10 mouse cellular contexts compared by ENCODE assay signal in genomic region chr11:57646416-57646815, GRCm38 (mm10). TPM values are rescaled to one million over a fixed set of nuclear protein-coding genes. Genes with fewer than 3 reads are reported as not detected.
A peak's percentile ranks its signal among the peaks of the same experiment; 100 is the strongest.
DNase-seq lines count a peak whose midpoint lies in the region; ATAC-seq and TF ChIP-seq lines count a peak whose summit lies in the region.
"Had no signal": no experiment of that assay in that cellular context is flagged by ENCODE, and none has a peak within 500 bp of the region (broad histone marks: within the 10 kb centered on the region; RNA-seq: fewer than 3 reads in every experiment).

No protein-coding gene starts in this region.

- peaks cover 23% of the 10 kb centered on the region for H3K79me2 ChIP-seq in MEL (ENCODE audit: control insufficient read depth, insufficient read depth, low read length, poor library complexity)

- H3K4me3 ChIP-seq in heart, embryonic 14.5 days (ENCODE audit: control insufficient read depth in 1 of 2, insufficient read depth in 1 of 2, low read depth in 1 of 2, low read length in 2 of 2), result peak overlapping the region in 1 of 2 experiments; percentile 1; a peak in 2 of 4 replicates
- peak overlapping the region; percentile 9 to 83; a peak in 2 of 4 replicates for H3K4me3 ChIP-seq in MEL (ENCODE audit: control insufficient read depth in 1 of 2, insufficient read depth in 1 of 2, low read depth in 2 of 2, low read length in 2 of 2)
- no peak overlapping the region for H3K4me3 ChIP-seq in heart, postnatal 0 days (ENCODE audit: low read depth, low read length)
- H3K4me3 ChIP-seq in midbrain, embryonic 11.5 days (ENCODE audit: low read depth, low read length), result peak overlapping the region; percentile 74

- H3K27ac ChIP-seq in heart, embryonic 14.5 days (replicated peaks in 1 of 2; ENCODE audit: control insufficient read depth in 1 of 2, insufficient read depth in 1 of 2, low read depth in 2 of 2, low read length in 2 of 2), result no peak overlapping the region
- no peak overlapping the region for H3K27ac ChIP-seq in MEL (ENCODE audit: control insufficient read depth, low read depth, low read length)
- no peak overlapping the region for H3K27ac ChIP-seq in heart, postnatal 0 days (ENCODE audit: low read depth)
- H3K27ac ChIP-seq in midbrain, embryonic 11.5 days (ENCODE audit: low read depth, low read length), result no peak overlapping the region
- H3K27ac ChIP-seq: left cerebral cortex, adult 2 months had no signal

- 25% methylated on average over 1 of the region's 1 CpGs for WGBS in heart, embryonic 14.5 days
- WGBS in heart, postnatal 0 days, result 36% methylated on average over 1 of the region's 1 CpGs
- WGBS in midbrain, embryonic 11.5 days, result 32% methylated on average over 1 of the region's 1 CpGs

- no peak for ATAC-seq in heart, embryonic 14.5 days (ENCODE audit: insufficient number of reproducible peaks, insufficient read depth, low FRiP score, low read depth)
- no peak for ATAC-seq in heart, postnatal 0 days (ENCODE audit: insufficient read depth, low read depth)
- no peak for ATAC-seq in midbrain, embryonic 11.5 days (ENCODE audit: low FRiP score)
- ATAC-seq in erythroid progenitor cell, adult 5-6 weeks (replicated peaks; ENCODE audit: low FRiP score, poor library complexity, severe bottlenecking), result no peak

- intact Hi-C loops in heart, postnatal 14 days (cut with DNase I), result loop anchor here (10.0 kb wide), 1 partner anchor 48 kb away; no protein-coding TSS in a partner anchor
- intact Hi-C loops in gastrocnemius, postnatal 14 days (cut with DNase I; ENCODE audit: low total_unique reads), result no loop called here

- H3K4me2 ChIP-seq in heart, embryonic 14.5 days (ENCODE audit: low read length), result peak overlapping the region; percentile 93
- H3K4me2 ChIP-seq in heart, postnatal 0 days (ENCODE audit: low read depth, low read length), result peak overlapping the region; percentile 95; the same call in 1 of the 2 replicates
- peak overlapping the region; percentile 99 for H3K4me2 ChIP-seq in midbrain, embryonic 11.5 days

- peaks cover 6 to 14% of the 10 kb centered on the region in 2 experiments for H3K4me1 ChIP-seq in heart, embryonic 14.5 days (ENCODE audit: control insufficient read depth in 2 of 2, insufficient read depth in 2 of 2, low read length in 2 of 2)
- peaks cover 15 to 46% of the 10 kb centered on the region in 2 experiments for H3K4me1 ChIP-seq in MEL (ENCODE audit: control insufficient read depth in 1 of 2, insufficient read depth in 2 of 2, low read length in 2 of 2)
- H3K4me1 ChIP-seq in heart, postnatal 0 days (ENCODE audit: control insufficient read depth, insufficient read depth), result peaks cover 5% of the 10 kb centered on the region; the same call in 1 of the 2 replicates
- H3K4me1 ChIP-seq in midbrain, embryonic 11.5 days (ENCODE audit: control insufficient read depth, insufficient read depth, low read length), result peaks cover 22% of the 10 kb centered on the region

- DNase-seq in heart, postnatal 14 days, result no peak
- no peak for DNase-seq in MEL (ENCODE audit: low read depth, low spot score)
- no peak for DNase-seq in heart, postnatal 0 days (ENCODE audit: low spot score)
- no peak for DNase-seq in midbrain, embryonic 11.5 days (ENCODE audit: low spot score, missing footprints)
- no peak for DNase-seq in gastrocnemius, adult 8-10 months (ENCODE audit: low spot score in 2 of 2)
- DNase-seq in gastrocnemius, postnatal 14 days, result no peak
- DNase-seq: cerebellum, adult 11-12 months had no signal

- H3K9ac ChIP-seq in heart, embryonic 14.5 days (ENCODE audit: low read length), result no peak overlapping the region; the same call in 1 of the 2 replicates
- H3K9ac ChIP-seq in MEL (ENCODE audit: control insufficient read depth, low read depth, low read length, poor library complexity, severe bottlenecking), result no peak overlapping the region
- H3K9ac ChIP-seq in heart, postnatal 0 days (replicated peaks; ENCODE audit: low read depth, low read length), result no peak overlapping the region
- H3K9ac ChIP-seq in midbrain, embryonic 11.5 days (ENCODE audit: low read length), result peak overlapping the region; percentile 36; the same call in 1 of the 2 replicates

- no peak for TF ChIP-seq POLR2A in MEL (IDR thresholded peaks at IDR 0.05; ENCODE audit: control insufficient read depth in 1 of 2, insufficient read depth in 1 of 2, low read depth in 1 of 2, low read length in 2 of 2, poor library complexity in 1 of 2)

- TF ChIP-seq RAD21 in MEL (IDR thresholded peaks at IDR 0.05; ENCODE audit: low read depth, low read length), result no peak

- H3K36me3 ChIP-seq in heart, embryonic 14.5 days (ENCODE audit: control insufficient read depth, insufficient read depth, low read length), result no peaks in the 10 kb centered on the region
- H3K36me3 ChIP-seq in MEL (ENCODE audit: control insufficient read depth in 1 of 2, insufficient read depth in 2 of 2, low read length in 2 of 2), result peaks cover 0 to 35% of the 10 kb centered on the region in 2 experiments; a peak in 2 of 4 replicates
- H3K36me3 ChIP-seq in heart, postnatal 0 days (replicated peaks; ENCODE audit: control insufficient read depth, insufficient read depth, low read length), result no peaks in the 10 kb centered on the region
- no peaks in the 10 kb centered on the region for H3K36me3 ChIP-seq in midbrain, embryonic 11.5 days (ENCODE audit: control insufficient read depth, insufficient read depth, low read length)

- no peak for TF ChIP-seq EP300 in MEL (IDR thresholded peaks at IDR 0.05; ENCODE audit: low read depth in 1 of 2, low read length in 2 of 2)
- no peak for TF ChIP-seq EP300 in heart, postnatal 0 days (IDR thresholded peaks at IDR 0.05; ENCODE audit: low read depth)

- H3K27me3 ChIP-seq in heart, embryonic 14.5 days (ENCODE audit: control insufficient read depth, insufficient read depth, low read length), result no peaks in the 10 kb centered on the region
- H3K27me3 ChIP-seq in MEL (ENCODE audit: control insufficient read depth in 1 of 2, insufficient read depth in 2 of 2, low read length in 2 of 2), result no peaks in the 10 kb centered on the region
- no peaks in the 10 kb centered on the region for H3K27me3 ChIP-seq in heart, postnatal 0 days (ENCODE audit: control insufficient read depth, insufficient read depth, low read length)
- H3K27me3 ChIP-seq in midbrain, embryonic 11.5 days (ENCODE audit: control insufficient read depth, insufficient read depth, low read length), result no peaks in the 10 kb centered on the region; the same call in 1 of the 2 replicates

- no peak for TF ChIP-seq CTCF in MEL (IDR thresholded peaks at IDR 0.05 in 2 of 3, conservative IDR thresholded peaks at IDR 0.05 in 1 of 3; ENCODE audit: control insufficient read depth in 1 of 3, insufficient read depth in 1 of 3, low read depth in 2 of 3, low read length in 3 of 3, poor library complexity in 1 of 3, severe bottlenecking in 1 of 3)
- TF ChIP-seq CTCF in heart, postnatal 0 days (IDR thresholded peaks at IDR 0.05; ENCODE audit: low read depth), result no peak

- H3K9me3 ChIP-seq in heart, embryonic 14.5 days (ENCODE audit: control insufficient read depth, low read length), result no peaks in the 10 kb centered on the region
- H3K9me3 ChIP-seq in MEL (replicated peaks; ENCODE audit: insufficient read depth, low read length), result no peaks in the 10 kb centered on the region
- no peaks in the 10 kb centered on the region for H3K9me3 ChIP-seq in heart, postnatal 0 days (replicated peaks; ENCODE audit: control insufficient read depth, low read length)
- no peaks in the 10 kb centered on the region for H3K9me3 ChIP-seq in midbrain, embryonic 11.5 days (ENCODE audit: control insufficient read depth, low read length)

TF ChIP-seq in MEL, 35 proteins besides CTCF, POLR2A, EP300 and RAD21:
- TF ChIP-seq ELF1 (IDR thresholded peaks at IDR 0.05; ENCODE audit: low read depth, low read length), result no peak
- no peak for TF ChIP-seq ZC3H11A (IDR thresholded peaks at IDR 0.05; ENCODE audit: low read depth, low read length)
- TF ChIP-seq KAT2A (conservative IDR thresholded peaks at IDR 0.05; ENCODE audit: low read depth, low read length), result no peak
- no peak for TF ChIP-seq HCFC1 (IDR thresholded peaks at IDR 0.05; ENCODE audit: low read depth, low read length)
- no peak for TF ChIP-seq ZNF384 (IDR thresholded peaks at IDR 0.05; ENCODE audit: low read depth, low read length)
- no peak for TF ChIP-seq CHD1 (IDR thresholded peaks at IDR 0.05; ENCODE audit: low read depth, low read length)
- no peak for TF ChIP-seq JUND (IDR thresholded peaks at IDR 0.05; ENCODE audit: low read depth, low read length)
- no peak for TF ChIP-seq RCOR1 (IDR thresholded peaks at IDR 0.05; ENCODE audit: low read depth, low read length)
- no peak for TF ChIP-seq GATA1 (IDR thresholded peaks at IDR 0.05; ENCODE audit: low read depth, low read length)
- TF ChIP-seq NRF1 (IDR thresholded peaks at IDR 0.05; ENCODE audit: insufficient read depth, low read depth, low read length, poor library complexity, severe bottlenecking), result no peak
- no peak for TF ChIP-seq USF1 (IDR thresholded peaks at IDR 0.05; ENCODE audit: low read depth, low read length)
- no peak for TF ChIP-seq NELFE (IDR thresholded peaks at IDR 0.05; ENCODE audit: low read depth, low read length)
- TF ChIP-seq ZKSCAN1 (IDR thresholded peaks at IDR 0.05; ENCODE audit: low read depth, low read length), result no peak
- TF ChIP-seq TAL1 (IDR thresholded peaks at IDR 0.05; ENCODE audit: low read length), result no peak
- TF ChIP-seq BHLHE40 (IDR thresholded peaks at IDR 0.05; ENCODE audit: borderline replicate concordance, low read depth, low read length), result no peak
- TF ChIP-seq SIN3A (IDR thresholded peaks at IDR 0.05; ENCODE audit: low read length), result no peak

RNA-seq across cellular contexts. Expression of gene Galnt10, which starts 1.2 kb away (rescaled TPM):
- 6.3 and 6.6 TPM in 2 replicates for polyA plus RNA-seq in heart, embryonic 14.5 days (2014; fragmentation: Nextera tagmentation; extraction: Ambion mirVana)
- total RNA-seq in heart, postnatal 14 days (2021), result 10 to 100 TPM; 11.1 to 12.8 TPM
- total RNA-seq in MEL (2012; rRNA removed), result 23.5 and 27.4 TPM in 2 replicates
- polyA plus RNA-seq in MEL (2012; ENCODE audit: insufficient read depth in 1 of 2, insufficient read length in 2 of 2, low read depth in 1 of 2, low replicate concordance in 2 of 2, missing spikeins in 1 of 2), result 10 to 100 TPM in 1 of 2 experiments, not detected in 1; 26.7 TPM
- 3.4 and 10.4 TPM in 2 replicates for total RNA-seq in heart, postnatal 0 days (2014; rRNA removed; ENCODE audit: low replicate concordance)
- 4.2 and 4.3 TPM in 2 replicates for polyA plus RNA-seq in heart, postnatal 0 days (2015; fragmentation: Nextera tagmentation; extraction: Ambion mirVana)
- 12.1 and 13.9 TPM in 2 replicates for polyA plus RNA-seq in midbrain, embryonic 11.5 days (2014; fragmentation: Nextera tagmentation; extraction: Ambion mirVana)
- 1 to 10 TPM; 2.3 to 3.5 (median 3.2) TPM for total RNA-seq in gastrocnemius, adult 8-10 months (2022)
- 10 to 100 TPM; 11.3 to 12.4 TPM for total RNA-seq in gastrocnemius, postnatal 14 days (2021)
- total RNA-seq in erythroid progenitor cell, adult 5-6 weeks (2015; ENCODE audit: low replicate concordance), result 50.5 and 56.6 TPM in 2 replicates
- 81.6 and 90.9 TPM in 2 replicates for total RNA-seq in erythroid progenitor cell, adult 5-6 weeks (2017; ENCODE audit: low replicate concordance)
